Mouse (Mus musculus): Measurements from ENCODE around the gene Appl1.

The Appl1 gene

GRCm38 (mm10) chr14:26971106-26971789, at the start of gene Appl1:
TSS of gene Appl1 (minus strand) at chr14:26971232.
- no peak for DNase-seq

- no peak for DNase-seq
These were observed 48.8 kb upstream of the Appl1 start for GRCm38 (mm10) chr14:27019850-27020249.

GRCm38 (mm10) chr14:27017936-27018335, 46.9 kb upstream of the Appl1 start:
- DNase-seq, result no peak

GRCm38 (mm10) chr14:27013658-27014057, 42.6 kb upstream of the Appl1 start:
- DNase-seq, result no peak

- DNase-seq, result no peak
These were observed 40.5 kb upstream of the Appl1 start for GRCm38 (mm10) chr14:27011561-27011960.

- DNase-seq, result no peak
These were observed 34.9 kb upstream of the Appl1 start for GRCm38 (mm10) chr14:27005937-27006336.

GRCm38 (mm10) chr14:27004906-27005305, 33.9 kb upstream of the Appl1 start:
- DNase-seq, result peak; percentile 24

- no peak for DNase-seq
These were observed 29.4 kb upstream of the Appl1 start for GRCm38 (mm10) chr14:27000386-27000785.

- DNase-seq, result no peak
These were observed 25.2 kb upstream of the Appl1 start for GRCm38 (mm10) chr14:26996257-26996656.

- peak; percentile 50 for DNase-seq
These were observed 23.2 kb upstream of the Appl1 start, which contains the start of gene Hesx1 for GRCm38 (mm10) chr14:26994211-26994741. TSS of gene Hesx1 (plus strand) at chr14:26994416.

- no peak for DNase-seq
These were observed 22.4 kb upstream of the Appl1 start for GRCm38 (mm10) chr14:26993427-26993826.

GRCm38 (mm10) chr14:26991622-26992021, 20.6 kb upstream of the Appl1 start:
- DNase-seq, result no peak

- no peak for DNase-seq
These were observed 17.7 kb upstream of the Appl1 start for GRCm38 (mm10) chr14:26988694-26989093.

- no peak for DNase-seq
These were observed 11.1 kb upstream of the Appl1 start for GRCm38 (mm10) chr14:26982150-26982530.

GRCm38 (mm10) chr14:26981494-26982149, 10.6 kb upstream of the Appl1 start:
- no peak for DNase-seq

GRCm38 (mm10) chr14:26981021-26981420, 10.0 kb upstream of the Appl1 start:
- DNase-seq, result no peak

GRCm38 (mm10) chr14:26979808-26980207, 8.8 kb upstream of the Appl1 start:
- DNase-seq, result no peak

GRCm38 (mm10) chr14:26977500-26977899, 6.5 kb upstream of the Appl1 start:
- no peak for DNase-seq

GRCm38 (mm10) chr14:26976212-26976611, 5.2 kb upstream of the Appl1 start:
- no peak for DNase-seq

- no peak for DNase-seq
These were observed 4.5 kb upstream of the Appl1 start for GRCm38 (mm10) chr14:26975490-26975889.

GRCm38 (mm10) chr14:26973089-26973488, 2.1 kb upstream of the Appl1 start:
- DNase-seq, result no peak

- peak; percentile 98 for DNase-seq
These were observed 546 bp downstream of the Appl1 start for GRCm38 (mm10) chr14:26970439-26970932.

- DNase-seq, result no peak
These were observed 1.1 kb downstream of the Appl1 start for GRCm38 (mm10) chr14:26969856-26970407.

- DNase-seq, result no peak
These were observed 1.9 kb downstream of the Appl1 start for GRCm38 (mm10) chr14:26969164-26969563.

Data from kidney, postnatal 14 days (tissue).